Mouse (Mus musculus) hindbrain, embryonic 14.5 days (tissue): Measurements from ENCODE around the gene Ankrd33. TPM values are rescaled to one million over a fixed set of nuclear protein-coding genes. Genes with fewer than 3 reads are reported as not detected.

Experiments used
- ATAC-seq: fragments of 200-750 bp; cut with Nextera tagmentation; 2 replicates; pipeline ENCODE4 v1.8.0; 2017; ENCODE audit warnings: moderate number of reproducible peaks, mild to moderate bottlenecking, moderate TSS enrichment, moderate library complexity; ENCODE audit not compliant: low FRiP score
- DNase-seq: peaks from one replicate; pipeline ENCODE4 v3.0.0-alpha.2; 2015; ENCODE audit warnings: low spot score
- H3K27ac ChIP-seq: fragments of 300-500 bp; sonication (generic); 2 replicates; pipeline ENCODE4 v1.5.1; 2014; ENCODE audit warnings: mild to moderate bottlenecking, moderate library complexity
- H3K27me3 ChIP-seq: fragments of 300-500 bp; sonication (generic); 2 replicates; pipeline ENCODE4 v1.6.1; 2014; ENCODE audit warnings: mild to moderate bottlenecking, low read length, mixed read lengths; ENCODE audit not compliant: control insufficient read depth, insufficient read depth
- H3K36me3 ChIP-seq: fragments of 300-500 bp; sonication (generic); replicated peaks from 2 replicates; pipeline ENCODE4 v1.6.1; 2014; ENCODE audit not compliant: control insufficient read depth, insufficient read depth
- H3K4me1 ChIP-seq: fragments of 300-500 bp; sonication (generic); replicated peaks from 2 replicates; pipeline ENCODE4 v1.6.1; 2014; ENCODE audit warnings: antibody characterized with exemption, low read length, mixed read lengths; ENCODE audit not compliant: control insufficient read depth, insufficient read depth
- H3K4me2 ChIP-seq: fragments of 300-500 bp; sonication (generic); replicated peaks from 2 replicates; pipeline ENCODE4 v1.6.1; 2014; ENCODE audit warnings: mild to moderate bottlenecking, moderate library complexity
- H3K4me3 ChIP-seq: fragments of 300-500 bp; sonication (generic); replicated peaks from 2 replicates; pipeline ENCODE4 v1.5.1; 2014; ENCODE audit warnings: mild to moderate bottlenecking, low read length
- H3K9ac ChIP-seq: fragments of 300-500 bp; sonication (generic); 2 replicates; pipeline ENCODE4 v1.6.1; 2014
- H3K9me3 ChIP-seq: fragments of 300-500 bp; sonication (generic); 2 replicates; pipeline ENCODE4 v1.6.1; 2016; ENCODE audit warnings: low read length; ENCODE audit not compliant: control insufficient read depth
- WGBS: fragments of 180-500 bp; shearing (Covaris S2); extraction: QIAGEN DNeasy Blood & Tissue Kit; methylation state at CpG from one replicate; pipeline ENCODE4 v1.1.7; 2014; 5-methylcytosine and 5-hydroxymethylcytosine counted together
- polyA plus RNA-seq: library from polyadenylated mRNA; unstranded; fragments of >200 nt; fragmentation: Nextera tagmentation; extraction: Ambion mirVana; gene quantifications from 2 replicates; pipeline ENCODE4 v1.2.1, GENCODE M21; 2014

Gene Ankrd33
- polyA plus RNA-seq, 1 experiment from 2014 or later = not detected

- ATAC-seq = no peak
- Histone ChIP-seq H3K4me1 (peaks cover 3% of the 10 kb centered on the region; the same call in 1 of the 2 replicates), H3K4me2 (no peak overlapping the region), H3K9me3 (no peaks in the 10 kb centered on the region), H3K27ac (no peak overlapping the region), H3K4me3 (no peak overlapping the region), H3K36me3 (no peaks in the 10 kb centered on the region), H3K9ac (no peak overlapping the region), H3K27me3 (peaks cover 42% of the 10 kb centered on the region)
- 29% methylated on average over 5 of the region's 5 CpGs for WGBS
- DNase-seq = no peak
Observed at GRCm38 (mm10) chr15:101129412-101129811, 13.9 kb downstream of the Ankrd33 start.

- 36% methylated on average over 11 of the region's 11 CpGs for WGBS
- Histone ChIP-seq H3K36me3 (no peaks in the 10 kb centered on the region), H3K9me3 (no peaks in the 10 kb centered on the region), H3K27ac (no peak overlapping the region), H3K27me3 (peaks cover 42% of the 10 kb centered on the region), H3K4me1 (peaks cover 3% of the 10 kb centered on the region; the same call in 1 of the 2 replicates), H3K4me2 (no peak overlapping the region), H3K9ac (no peak overlapping the region), H3K4me3 (no peak overlapping the region)
- no peak for DNase-seq
- no peak for ATAC-seq
Observed at GRCm38 (mm10) chr15:101131498-101131897, 15.9 kb downstream of the Ankrd33 start.

GRCm38 (mm10) chr15:101132041-101132440 lies 16.5 kb downstream of the Ankrd33 start:
- no peak for DNase-seq
- Histone ChIP-seq H3K4me2 (no peak overlapping the region), H3K4me1 (peaks cover 3% of the 10 kb centered on the region; the same call in 1 of the 2 replicates), H3K27ac (no peak overlapping the region), H3K27me3 (peaks cover 37% of the 10 kb centered on the region), H3K4me3 (no peak overlapping the region), H3K9me3 (no peaks in the 10 kb centered on the region), H3K36me3 (no peaks in the 10 kb centered on the region), H3K9ac (no peak overlapping the region)
- ATAC-seq = no peak
- 36% methylated on average over 6 of the region's 6 CpGs for WGBS

DNA sequence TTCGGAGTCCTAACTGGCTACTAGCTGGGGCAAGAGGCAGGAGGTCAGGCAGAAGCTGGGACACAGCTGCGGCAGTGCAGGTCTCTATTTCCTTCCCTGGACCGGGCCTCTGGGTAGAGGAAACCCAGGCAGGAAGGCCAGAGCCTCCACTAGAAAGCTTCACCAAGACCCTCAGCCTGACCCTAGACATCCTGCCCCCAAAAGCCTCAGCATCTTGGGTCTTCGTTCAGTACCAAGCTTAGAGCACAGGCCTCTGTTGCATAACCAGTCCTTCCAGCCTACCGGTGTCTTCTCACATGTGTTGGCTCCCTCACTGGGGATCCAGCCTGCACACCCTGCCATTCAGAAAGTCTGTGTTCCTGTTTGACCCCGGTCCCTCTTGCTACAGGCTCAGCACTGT lies 17.2 kb downstream of the Ankrd33 start:
- no peak overlapping the region for H3K4me3 ChIP-seq
- no peak overlapping the region for H3K27ac ChIP-seq
- 81% methylated on average over 6 of the region's 6 CpGs for WGBS

DNA sequence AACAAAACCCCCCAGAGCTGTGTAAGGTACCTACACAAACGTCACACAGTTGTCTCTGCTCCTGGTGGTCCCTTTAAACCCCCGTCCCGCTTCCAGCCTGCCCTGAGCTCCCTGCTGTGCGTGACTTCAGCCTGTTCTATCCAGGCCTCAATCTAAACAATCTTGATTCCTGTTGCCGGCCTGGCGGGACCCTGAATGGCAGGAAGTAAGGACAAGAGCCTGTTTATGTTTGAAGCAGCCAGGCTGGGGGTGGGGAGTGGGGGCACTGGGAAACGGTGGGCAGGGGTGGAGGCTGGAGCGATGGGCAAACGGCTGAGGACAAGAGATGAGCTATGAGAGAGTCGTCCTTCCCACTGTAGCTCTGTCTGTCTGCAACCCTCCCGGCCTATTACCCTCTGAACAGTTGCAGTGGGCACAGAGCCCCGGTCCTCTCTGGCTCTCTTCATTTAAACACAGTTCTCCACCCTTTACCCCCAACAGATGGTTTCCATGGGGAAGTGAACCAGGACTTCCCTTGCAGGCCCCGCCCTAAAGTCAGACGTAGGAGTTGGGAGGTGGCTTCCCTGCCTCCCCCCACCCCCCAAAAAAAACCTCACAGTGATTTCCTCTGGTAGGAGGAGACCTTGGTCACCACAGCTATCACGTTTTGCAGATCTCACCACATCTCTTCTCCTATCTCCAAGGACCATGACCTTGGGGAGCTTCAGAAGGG lies 18.6 kb downstream of the Ankrd33 start:
- WGBS = 24% methylated on average over 15 of the region's 15 CpGs
- DNase-seq (no peak), ATAC-seq (peak; percentile 6; the same call in 1 of the 2 replicates)
- H3K9me3 ChIP-seq = no peaks in the 10 kb centered on the region
- H3K27ac ChIP-seq = no peak overlapping the region
- H3K27me3 ChIP-seq = peaks cover 16% of the 10 kb centered on the region
- no peaks in the 10 kb centered on the region for H3K36me3 ChIP-seq
- H3K4me3 ChIP-seq = no peak overlapping the region
- 0 out of 2 replicates have a peak overlapping the region, but pooled peaks have one; percentile 14 for H3K4me2 ChIP-seq
- no peak overlapping the region for H3K9ac ChIP-seq
- peaks cover 3% of the 10 kb centered on the region; the same call in 1 of the 2 replicates for H3K4me1 ChIP-seq

More for the DNA sequence above, 17.2 kb downstream of the Ankrd33 start:
- H3K4me1 ChIP-seq = peaks cover 3% of the 10 kb centered on the region; the same call in 1 of the 2 replicates
- ATAC-seq (no peak), DNase-seq (no peak)
- H3K36me3 ChIP-seq = no peaks in the 10 kb centered on the region
- peaks cover 30% of the 10 kb centered on the region for H3K27me3 ChIP-seq
- H3K4me2 ChIP-seq = no peak overlapping the region
- H3K9ac ChIP-seq = no peak overlapping the region
- no peaks in the 10 kb centered on the region for H3K9me3 ChIP-seq

DNA sequence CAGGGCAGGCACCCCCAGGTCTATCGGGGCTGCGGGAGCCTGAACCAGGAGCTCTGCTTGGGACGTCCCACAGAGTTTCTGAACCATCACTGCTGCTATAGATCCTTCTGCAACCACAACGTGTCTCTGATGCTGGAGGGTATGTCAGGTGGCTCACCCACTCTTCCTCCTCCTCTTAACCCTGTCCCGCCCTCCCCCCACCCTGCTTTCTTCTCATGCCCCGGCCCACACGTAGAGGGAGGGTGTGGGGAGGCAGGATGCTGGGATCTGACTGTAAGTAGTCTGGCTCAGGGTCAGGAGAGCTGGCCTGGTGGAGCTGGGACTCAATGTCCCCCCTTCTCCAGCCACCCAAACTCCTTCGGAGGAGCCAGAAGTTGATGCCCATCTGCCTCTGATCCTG lies 19.9 kb downstream of the Ankrd33 start:
- Histone ChIP-seq H3K4me2 (peak overlapping the region; percentile 1; the same call in 1 of the 2 replicates), H3K27me3 (peaks cover 4% of the 10 kb centered on the region; the same call in 1 of the 2 replicates), H3K9me3 (no peaks in the 10 kb centered on the region), H3K4me1 (peaks cover 16% of the 10 kb centered on the region), H3K36me3 (no peaks in the 10 kb centered on the region), H3K9ac (no peak overlapping the region), H3K27ac (no peak overlapping the region), H3K4me3 (no peak overlapping the region)
- WGBS = 61% methylated on average over 8 of the region's 8 CpGs
- no peak for ATAC-seq
- DNase-seq = no peak

DNA sequence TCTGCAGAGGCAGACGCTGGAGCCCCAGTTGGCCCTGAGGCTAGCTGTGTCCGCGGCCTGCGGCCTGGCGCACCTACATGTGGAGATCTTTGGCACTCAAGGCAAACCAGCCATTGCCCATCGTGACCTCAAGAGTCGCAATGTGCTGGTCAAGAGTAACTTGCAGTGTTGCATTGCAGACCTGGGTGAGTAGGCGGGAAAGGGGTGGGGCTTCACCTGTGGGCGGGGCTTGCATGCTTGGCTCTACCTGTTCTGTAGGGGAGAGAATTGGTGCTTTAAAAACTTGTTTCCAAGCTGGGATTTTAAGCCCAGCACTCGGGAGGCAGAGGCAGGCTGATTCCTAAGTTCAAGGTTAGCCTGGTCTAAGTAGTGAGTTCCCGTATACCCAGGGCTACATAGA lies 21.9 kb downstream of the Ankrd33 start:
- DNase-seq (no peak), ATAC-seq (no peak)
- H3K4me1 ChIP-seq = peaks cover 18% of the 10 kb centered on the region
- no peak overlapping the region for H3K4me3 ChIP-seq
- WGBS = 77% methylated on average over 11 of the region's 11 CpGs
- no peak overlapping the region for H3K27ac ChIP-seq
- H3K9me3 ChIP-seq = no peaks in the 10 kb centered on the region
- H3K9ac ChIP-seq = no peak overlapping the region
- no peaks in the 10 kb centered on the region for H3K36me3 ChIP-seq
- H3K27me3 ChIP-seq = no peaks in the 10 kb centered on the region
- H3K4me2 ChIP-seq = no peak overlapping the region

GRCm38 (mm10) chr15:101138675-101139074 lies 23.1 kb downstream of the Ankrd33 start:
- Histone ChIP-seq H3K4me1 (peaks cover 25% of the 10 kb centered on the region), H3K9ac (no peak overlapping the region), H3K36me3 (no peaks in the 10 kb centered on the region), H3K4me3 (no peak overlapping the region), H3K27ac (no peak overlapping the region), H3K9me3 (no peaks in the 10 kb centered on the region), H3K27me3 (no peaks in the 10 kb centered on the region), H3K4me2 (no peak overlapping the region)
- ATAC-seq (no peak), DNase-seq (no peak)
- WGBS = 89% methylated on average over 3 of the region's 3 CpGs

DNA sequence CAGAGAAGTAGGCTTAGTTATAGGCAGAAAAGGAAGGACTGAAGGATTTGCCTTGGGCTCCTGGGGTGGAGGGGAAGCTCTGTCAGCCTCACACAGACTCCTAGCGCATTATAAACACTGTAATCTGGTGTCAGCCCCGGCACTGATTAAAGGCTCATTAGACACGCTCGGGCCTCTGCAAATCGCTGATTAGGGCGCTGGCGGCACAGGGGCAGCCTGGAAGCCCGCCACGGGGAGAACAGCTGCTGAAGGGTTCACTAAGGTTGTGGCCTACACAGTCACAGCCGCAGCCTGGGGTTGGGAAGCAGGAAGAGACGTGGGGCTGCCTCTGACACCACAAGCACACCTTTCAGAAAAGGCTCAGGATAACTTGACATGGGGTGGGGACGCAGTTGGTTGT lies 24.3 kb downstream of the Ankrd33 start:
- 14% methylated on average over 12 of the region's 12 CpGs for WGBS
- no peak overlapping the region for H3K9ac ChIP-seq
- no peak overlapping the region for H3K27ac ChIP-seq
- H3K4me3 ChIP-seq = no peak overlapping the region
- DNase-seq (no peak), ATAC-seq (peak; percentile 56; the same call in 1 of the 2 replicates)
- H3K4me1 ChIP-seq = peaks cover 26% of the 10 kb centered on the region
- no peaks in the 10 kb centered on the region for H3K27me3 ChIP-seq
- no peaks in the 10 kb centered on the region for H3K9me3 ChIP-seq
- 0 out of 2 replicates have a peak overlapping the region, but pooled peaks have one; percentile 1 for H3K4me2 ChIP-seq
- no peaks in the 10 kb centered on the region for H3K36me3 ChIP-seq
